Mouse (Mus musculus) adrenal gland, postnatal 0 days (tissue): Measurements from ENCODE around the gene Gtf2b. TPM values are rescaled to one million over a fixed set of nuclear protein-coding genes. Genes with fewer than 3 reads are reported as not detected.

Experiments
- polyA plus RNA-seq: library from polyadenylated mRNA; unstranded; fragments of >200 nt; fragmentation: Nextera tagmentation; extraction: Ambion mirVana; gene quantifications from 2 replicates; pipeline ENCODE4 v1.2.1, GENCODE M21; 2015

Gene Gtf2b
- 137 and 157 TPM in 2 replicates for polyA plus RNA-seq

DNA sequence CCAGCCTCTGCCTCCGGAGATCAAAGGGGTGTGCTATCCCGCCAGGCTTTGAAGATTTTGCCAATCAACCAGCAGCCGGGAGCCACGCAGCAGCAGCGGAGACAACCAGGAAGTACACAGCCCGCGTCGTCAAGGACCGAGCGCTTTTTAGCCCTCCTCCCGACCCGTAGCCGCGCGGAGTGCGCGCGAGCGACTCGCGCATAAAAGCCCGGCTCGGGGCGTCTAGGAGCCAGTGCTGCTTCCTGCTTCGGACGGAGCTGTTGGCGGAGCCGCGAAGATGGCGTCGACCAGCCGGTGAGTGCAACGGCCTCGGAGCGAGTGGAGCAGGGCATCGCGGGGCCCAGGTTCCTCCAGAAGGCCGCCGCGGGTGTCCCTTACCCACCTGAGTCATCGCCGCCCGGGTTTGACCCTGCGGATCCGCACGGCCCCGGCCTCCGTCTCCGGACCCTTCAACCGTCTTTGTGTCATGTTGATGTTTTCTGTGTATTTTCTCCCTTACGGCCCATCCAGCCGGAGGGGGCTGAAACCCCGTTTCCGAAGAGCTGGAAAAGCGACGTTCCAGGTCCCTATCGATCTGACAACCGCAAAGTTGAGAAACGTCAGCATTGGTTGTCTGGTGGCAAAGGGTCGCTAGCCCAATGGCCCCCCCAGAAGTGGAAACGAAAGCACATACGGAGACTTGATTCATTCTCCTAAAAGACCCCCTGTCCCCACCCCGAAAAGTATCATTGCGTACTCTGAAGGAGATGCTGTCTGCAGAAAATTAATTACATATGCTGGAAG is at the start of gene Gtf2b:
TSS of gene Gtf2b (plus strand) at position 51 of the 783 bp plus-strand sequence.

Other genes starting within 250 kb of the Gtf2b start
- 9.5 and 15.4 TPM in 2 replicates for gene Gbp7, start 234.7 kb upstream of the Gtf2b start, polyA plus RNA-seq
- gene Gbp3, start 205.0 kb upstream of the Gtf2b start, polyA plus RNA-seq, result 9.7 and 11.6 TPM in 2 replicates
- not detected in 2 replicates for gene Gbp2b, start 170.2 kb upstream of the Gtf2b start, polyA plus RNA-seq
- gene Gbp2, start 144.4 kb upstream of the Gtf2b start, polyA plus RNA-seq, result 10.1 and 11.6 TPM in 2 replicates
- 10.8 and 14.1 TPM in 2 replicates for gene Kyat3, start 64.0 kb upstream of the Gtf2b start, polyA plus RNA-seq
- gene Pkn2, start 117.0 kb downstream of the Gtf2b start, polyA plus RNA-seq, result 40.7 and 49.7 TPM in 2 replicates